Mouse (Mus musculus): ENCODE results near the gene Adgrv1.
"Not testable (repeated sequence)": the region's sequence is repeated elsewhere in the genome, so short reads cannot be mapped to it uniquely, and the experiment has no call there.

Adgrv1 gene

GRCm38 (mm10) chr13:81269056-81269455, 363.9 kb downstream of the Adgrv1 start:
- no peak for DNase-seq (ENCODE audit: low read depth in 1 of 2, low spot score in 2 of 2)

- DNase-seq (ENCODE audit: low read depth in 1 of 2, low spot score in 2 of 2): not testable (repeated sequence)
Observed at GRCm38 (mm10) chr13:81267489-81267888, 365.5 kb downstream of the Adgrv1 start.

- no peak for DNase-seq (ENCODE audit: low read depth in 1 of 2, low spot score in 2 of 2)
Observed at GRCm38 (mm10) chr13:81264465-81264864, 368.5 kb downstream of the Adgrv1 start.

- DNase-seq (ENCODE audit: low read depth in 1 of 2, low spot score in 2 of 2): no peak
Observed at GRCm38 (mm10) chr13:81241181-81241580, 391.8 kb downstream of the Adgrv1 start.

GRCm38 (mm10) chr13:81239836-81240235, 393.1 kb downstream of the Adgrv1 start:
- no peak for DNase-seq (ENCODE audit: low read depth in 1 of 2, low spot score in 2 of 2)

- DNase-seq (ENCODE audit: low read depth in 1 of 2, low spot score in 2 of 2): no peak
Observed at GRCm38 (mm10) chr13:81239427-81239826, 393.5 kb downstream of the Adgrv1 start.

- no peak for DNase-seq (ENCODE audit: low read depth in 1 of 2, low spot score in 2 of 2)
Observed at GRCm38 (mm10) chr13:81238855-81239254, 394.1 kb downstream of the Adgrv1 start.

- no peak for DNase-seq (ENCODE audit: low read depth in 1 of 2, low spot score in 2 of 2)
Observed at GRCm38 (mm10) chr13:81237947-81238346, 395.0 kb downstream of the Adgrv1 start.

GRCm38 (mm10) chr13:81236758-81237395, 396.1 kb downstream of the Adgrv1 start:
- no peak for DNase-seq (ENCODE audit: low read depth in 1 of 2, low spot score in 2 of 2)

GRCm38 (mm10) chr13:81234031-81234430, 398.9 kb downstream of the Adgrv1 start:
- no peak for DNase-seq (ENCODE audit: low read depth in 1 of 2, low spot score in 2 of 2)

- no peak for DNase-seq (ENCODE audit: low read depth in 1 of 2, low spot score in 2 of 2)
Observed at GRCm38 (mm10) chr13:81232839-81233238, 400.1 kb downstream of the Adgrv1 start.

- DNase-seq (ENCODE audit: low read depth in 1 of 2, low spot score in 2 of 2): no peak
Observed at GRCm38 (mm10) chr13:81230161-81230560, 402.8 kb downstream of the Adgrv1 start.

- DNase-seq (ENCODE audit: low read depth in 1 of 2, low spot score in 2 of 2): no peak
Observed at GRCm38 (mm10) chr13:81223768-81224167, 409.2 kb downstream of the Adgrv1 start.

GRCm38 (mm10) chr13:81222377-81222776, 410.6 kb downstream of the Adgrv1 start:
- no peak for DNase-seq (ENCODE audit: low read depth in 1 of 2, low spot score in 2 of 2)

- no peak for DNase-seq (ENCODE audit: low read depth in 1 of 2, low spot score in 2 of 2)
Observed at GRCm38 (mm10) chr13:81211436-81211835, 421.5 kb downstream of the Adgrv1 start.

GRCm38 (mm10) chr13:81210516-81210915, 422.4 kb downstream of the Adgrv1 start:
- DNase-seq (ENCODE audit: low read depth in 1 of 2, low spot score in 2 of 2): no peak

- no peak for DNase-seq (ENCODE audit: low read depth in 1 of 2, low spot score in 2 of 2)
Observed at GRCm38 (mm10) chr13:81209815-81210214, 423.1 kb downstream of the Adgrv1 start.

GRCm38 (mm10) chr13:81208106-81208613, 424.8 kb downstream of the Adgrv1 start:
- DNase-seq (ENCODE audit: low read depth in 1 of 2, low spot score in 2 of 2): no peak

- DNase-seq (ENCODE audit: low read depth in 1 of 2, low spot score in 2 of 2): no peak
Observed at GRCm38 (mm10) chr13:81181966-81182908, 450.7 kb downstream of the Adgrv1 start.

- DNase-seq (ENCODE audit: low read depth in 1 of 2, low spot score in 2 of 2): no peak
Observed at GRCm38 (mm10) chr13:81181459-81181858, 451.5 kb downstream of the Adgrv1 start.

- DNase-seq (ENCODE audit: low read depth in 1 of 2, low spot score in 2 of 2): no peak
Observed at GRCm38 (mm10) chr13:81176820-81177219, 456.1 kb downstream of the Adgrv1 start.

- DNase-seq (ENCODE audit: low read depth in 1 of 2, low spot score in 2 of 2): no peak
Observed at GRCm38 (mm10) chr13:81176071-81176470, 456.9 kb downstream of the Adgrv1 start.
